Mouse (Mus musculus) ES-CJ7 (cell line): ENCODE data around the gene Brd9.

ENCODE experiments used
- DNase-seq: peaks from one replicate; pipeline ENCODE4 v3.0.0; 2011; ENCODE audit warnings: low read depth, low spot score

Gene Brd9

DNA sequence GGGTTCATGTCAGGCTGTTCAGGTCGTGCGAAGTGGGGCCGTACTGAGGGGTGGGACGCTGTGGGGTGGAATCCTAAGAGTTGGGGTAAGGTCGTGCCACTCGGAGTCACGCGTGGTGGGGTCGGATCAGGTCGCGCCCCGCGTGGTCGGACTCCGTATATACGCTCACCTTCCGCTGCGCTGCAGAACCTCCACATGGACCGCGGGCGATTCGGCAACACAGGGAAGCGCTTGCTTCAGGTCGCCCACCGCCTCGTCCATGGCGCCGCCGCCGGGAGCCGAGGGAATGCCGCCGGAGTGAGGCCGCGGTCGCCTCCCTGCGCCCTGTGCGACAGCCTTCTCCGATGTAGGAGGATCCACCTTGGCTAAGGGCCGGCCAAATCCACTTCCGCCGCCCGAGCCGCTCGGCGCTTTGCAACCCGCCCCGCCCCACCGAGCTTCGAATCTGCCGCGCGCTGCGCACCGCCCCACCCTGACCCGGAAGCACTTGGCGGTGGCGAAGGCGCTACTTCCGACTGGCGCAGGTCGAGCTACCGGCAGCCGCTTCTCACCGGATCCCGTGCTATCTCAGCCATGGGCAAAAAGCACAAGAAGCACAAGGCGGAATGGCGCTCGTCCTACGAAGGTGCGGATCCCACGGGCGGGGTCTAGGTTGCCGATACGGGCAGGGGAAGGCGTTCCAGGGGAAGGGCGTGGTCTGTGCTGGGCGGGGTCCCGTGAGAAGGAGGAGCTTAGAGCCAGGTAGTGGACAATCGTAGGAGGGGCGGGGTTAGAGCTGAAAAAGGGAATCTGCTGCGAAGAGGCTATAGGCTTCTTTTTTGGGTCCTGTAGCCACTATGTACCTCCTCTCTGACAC, at the start of gene Brd9, which contains the start of gene Trip13:
Gene Brd9, plus strand, starts transcription at position 491 of the 856 bp plus-strand sequence.
Gene Trip13, minus strand, starts transcription at position 464 of the 856 bp plus-strand sequence.
- DNase-seq, result peak; percentile 90

DNA sequence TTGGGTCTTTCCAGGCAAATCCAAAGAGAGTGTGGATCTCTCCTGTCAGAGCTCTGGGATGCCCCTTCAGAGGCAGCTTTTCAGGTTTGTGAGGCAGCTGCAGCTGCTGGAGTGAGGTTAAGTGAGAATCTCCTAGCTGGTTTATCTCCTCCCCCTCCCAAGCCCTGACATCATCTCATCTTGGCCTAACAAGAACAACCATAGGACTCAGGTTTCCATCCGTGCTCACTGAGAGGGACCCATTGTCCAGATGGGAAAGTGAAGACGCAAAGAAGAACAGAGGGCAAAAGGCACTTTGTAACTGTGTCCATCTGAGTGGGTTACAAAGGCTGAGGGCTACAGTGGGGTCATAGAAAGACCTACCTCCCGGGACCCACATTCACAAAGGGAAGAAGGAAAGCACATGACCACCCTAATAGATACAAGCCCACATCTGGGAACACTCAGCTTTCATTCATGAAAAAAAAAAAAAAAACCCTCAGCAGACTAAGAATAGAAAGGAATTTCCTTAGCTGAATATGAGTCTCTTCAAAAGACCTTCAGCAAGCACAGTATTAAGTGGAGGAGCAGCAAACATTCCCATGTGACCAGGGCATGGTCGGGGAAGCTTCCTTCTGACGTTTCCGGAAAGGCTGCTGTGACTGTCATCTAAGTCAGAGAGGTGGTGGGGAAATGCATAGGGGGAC, 45.0 kb upstream of the Brd9 start:
- DNase-seq, result no peak

DNA sequence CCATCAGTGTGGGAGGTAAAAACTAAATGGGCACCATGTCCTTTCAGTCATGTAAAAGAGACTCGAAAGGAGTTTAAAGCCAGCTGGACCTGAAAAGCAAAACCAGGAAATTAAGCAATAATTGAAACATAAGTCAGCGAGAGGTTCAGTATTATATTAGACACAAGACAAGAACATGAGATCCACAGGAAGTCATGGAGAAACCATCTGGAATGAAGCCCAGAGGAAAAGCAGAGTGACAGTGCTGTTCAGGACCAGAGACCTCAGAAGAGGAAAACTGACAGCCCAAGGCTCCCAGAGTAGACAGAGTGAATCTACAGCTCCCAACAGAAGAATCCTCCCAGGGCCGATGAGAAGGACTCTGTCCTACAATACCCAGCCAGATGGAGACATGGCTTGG, 40.0 kb upstream of the Brd9 start:
- no peak for DNase-seq

DNA sequence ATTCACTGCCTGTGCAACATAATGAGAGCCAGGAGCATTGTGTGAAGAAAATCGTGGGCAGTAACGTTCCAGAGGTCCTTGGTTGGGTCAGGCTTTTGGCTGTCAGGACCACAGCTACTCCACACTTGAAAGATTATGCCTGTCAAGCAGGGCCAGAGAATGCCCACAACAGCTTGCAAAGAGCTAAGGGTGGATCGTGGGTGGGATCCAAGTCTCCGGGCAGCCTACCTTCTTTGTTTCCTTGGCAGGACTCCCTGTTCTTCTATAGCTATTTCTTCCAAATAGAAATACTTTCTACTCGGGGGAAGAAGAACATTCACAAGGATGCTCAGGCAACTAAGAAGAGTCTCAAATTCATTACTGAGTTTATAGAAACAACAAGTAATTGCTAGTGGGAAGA, 30.5 kb upstream of the Brd9 start:
- no peak for DNase-seq

DNA sequence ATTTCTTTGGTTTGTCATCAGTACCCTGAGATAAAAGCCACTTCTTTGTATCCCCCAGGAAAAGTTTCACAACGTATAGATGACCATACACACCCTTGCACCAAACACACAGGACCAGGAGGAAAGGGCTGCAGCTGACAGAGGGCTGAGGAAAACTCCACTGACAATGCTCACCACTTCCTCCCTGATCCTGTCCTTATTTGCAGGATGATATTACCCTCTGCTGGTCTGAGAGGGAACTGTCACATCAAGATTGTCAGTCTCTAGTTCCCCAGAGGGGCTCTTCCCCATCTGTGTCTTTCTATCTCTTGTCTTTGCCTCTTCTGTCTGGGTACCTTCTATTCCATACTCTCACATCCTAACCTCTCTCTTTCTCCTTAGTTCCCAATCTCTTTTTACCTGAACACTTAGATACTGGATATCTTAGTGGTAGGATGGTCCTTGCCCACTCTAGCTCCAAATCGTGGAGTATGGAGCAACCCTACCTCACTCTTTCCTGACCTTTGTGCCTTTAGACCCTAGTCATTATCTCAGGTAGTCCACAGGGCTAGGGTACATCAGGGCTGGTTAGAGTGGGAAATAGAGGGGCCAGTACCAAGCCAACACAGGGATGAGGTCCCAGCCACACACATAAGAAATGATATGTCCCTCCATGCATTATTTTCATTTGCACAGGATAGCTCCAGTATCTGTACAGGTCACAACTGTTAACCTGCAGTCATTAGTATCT, 29.8 kb upstream of the Brd9 start:
- peak; percentile 47 for DNase-seq

DNA sequence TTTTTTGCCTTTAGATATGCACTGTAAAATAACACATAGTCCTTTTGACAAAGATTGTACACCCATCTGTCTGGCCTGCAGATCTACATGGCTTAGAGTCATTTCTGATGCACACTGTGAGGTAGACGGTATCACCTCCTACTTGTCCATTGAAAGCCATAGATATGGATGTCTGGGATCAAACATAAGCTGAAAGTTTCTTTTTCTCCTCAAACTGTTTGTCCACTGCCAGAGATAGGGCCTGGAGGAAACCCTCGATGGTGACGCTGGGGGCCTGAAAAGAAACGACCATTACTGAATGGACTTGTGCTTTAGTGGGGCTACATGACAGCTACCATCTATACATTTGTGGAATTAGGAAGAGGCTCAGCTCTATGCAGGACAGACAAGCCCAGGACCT, 24.5 kb upstream of the Brd9 start:
- no peak for DNase-seq

DNA sequence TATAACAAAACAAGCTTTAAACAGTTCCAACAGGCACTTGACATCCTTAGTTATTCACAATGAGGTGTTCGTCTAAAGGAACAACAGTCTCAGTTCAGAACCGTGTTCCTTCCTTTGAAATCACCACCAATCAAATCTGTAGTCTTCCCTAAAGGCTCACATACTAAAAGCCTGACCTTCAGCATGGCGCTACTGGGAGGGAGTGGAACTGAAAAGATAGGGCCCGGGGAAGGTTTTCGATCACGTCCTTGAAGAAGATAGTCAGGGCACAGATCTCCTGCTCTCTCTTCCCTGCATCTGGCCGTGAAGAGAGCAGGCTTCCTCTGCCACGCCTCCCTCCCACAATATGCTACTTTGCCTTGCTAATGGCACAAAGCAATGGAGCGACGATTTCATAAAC, 5.4 kb upstream of the Brd9 start:
- DNase-seq, result no peak

DNA sequence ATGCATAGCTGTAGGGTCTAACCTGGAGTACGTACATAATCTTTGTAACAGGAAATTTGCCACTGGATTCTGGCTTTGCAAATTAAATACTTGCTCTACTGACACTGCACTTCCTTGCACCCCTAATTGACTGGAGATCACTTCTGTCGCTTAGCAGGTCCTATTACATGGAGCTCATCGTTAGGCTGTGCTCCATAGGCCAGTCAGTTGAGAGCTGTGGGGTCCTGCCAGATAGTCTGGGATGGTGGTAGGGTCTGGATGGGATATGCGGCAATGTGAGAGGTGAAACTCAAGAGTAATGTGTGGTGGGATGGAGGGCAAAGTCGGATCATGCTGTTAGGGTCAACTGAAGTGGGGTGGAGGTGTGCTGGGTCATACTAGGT, 682 bp upstream of the Brd9 start:
- no peak for DNase-seq

DNA sequence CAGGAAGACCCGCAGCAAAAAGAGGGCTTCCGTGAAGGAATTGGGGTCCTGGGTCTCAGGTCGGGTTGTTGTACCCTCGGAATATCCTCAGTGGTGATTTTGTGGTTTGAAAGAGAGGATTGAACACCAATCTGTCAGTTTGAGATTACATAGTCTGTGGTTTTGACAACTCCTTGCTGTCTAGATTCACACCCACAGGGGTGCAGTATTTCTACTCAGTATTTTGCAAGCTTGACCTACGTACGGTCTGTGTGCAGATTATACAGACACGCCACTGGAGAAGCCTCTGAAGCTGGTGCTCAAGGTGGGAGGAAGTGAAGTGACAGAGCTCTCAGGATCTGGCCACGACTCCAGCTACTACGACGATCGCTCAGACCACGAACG, 558 bp downstream of the Brd9 start:
- DNase-seq, result no peak

DNA sequence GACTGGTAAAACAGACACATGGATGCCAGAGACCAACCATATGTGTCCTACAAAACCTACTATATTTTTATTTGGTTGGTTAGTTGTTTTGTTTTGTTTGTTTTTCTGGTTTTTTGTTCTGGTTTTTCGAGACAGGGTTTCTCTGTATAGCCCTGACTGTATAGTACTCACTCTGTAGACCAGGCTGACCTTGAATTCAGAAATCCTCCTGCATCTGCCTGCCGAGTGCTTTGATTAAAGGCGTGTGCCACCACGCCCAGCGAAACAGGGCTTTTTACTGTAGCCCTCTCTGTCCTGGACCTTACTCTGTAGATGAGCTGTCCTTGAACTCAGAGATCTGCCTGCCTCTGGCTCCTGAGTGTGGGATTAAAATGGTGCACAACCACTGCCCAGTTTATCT, 1.5 kb downstream of the Brd9 start:
- DNase-seq, result no peak

DNA sequence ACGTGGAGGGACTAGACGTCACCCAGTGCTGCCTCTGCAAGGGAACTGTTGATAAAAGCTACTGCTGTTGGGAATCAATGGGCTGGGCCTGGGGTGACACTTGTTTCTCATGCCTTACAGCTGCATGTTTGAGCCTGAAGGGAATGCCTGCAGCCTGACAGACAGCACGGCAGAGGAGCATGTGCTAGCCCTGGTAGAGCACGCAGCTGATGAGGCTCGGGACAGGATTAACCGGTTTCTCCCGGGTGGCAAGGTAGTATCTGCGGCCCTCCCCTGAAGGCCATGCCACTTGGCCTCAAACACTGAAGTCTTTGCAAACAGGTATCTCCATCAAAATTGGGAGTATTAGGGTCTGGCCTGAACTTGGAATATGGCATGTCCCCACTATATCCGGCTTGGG, 7.0 kb downstream of the Brd9 start:
- DNase-seq, result no peak

DNA sequence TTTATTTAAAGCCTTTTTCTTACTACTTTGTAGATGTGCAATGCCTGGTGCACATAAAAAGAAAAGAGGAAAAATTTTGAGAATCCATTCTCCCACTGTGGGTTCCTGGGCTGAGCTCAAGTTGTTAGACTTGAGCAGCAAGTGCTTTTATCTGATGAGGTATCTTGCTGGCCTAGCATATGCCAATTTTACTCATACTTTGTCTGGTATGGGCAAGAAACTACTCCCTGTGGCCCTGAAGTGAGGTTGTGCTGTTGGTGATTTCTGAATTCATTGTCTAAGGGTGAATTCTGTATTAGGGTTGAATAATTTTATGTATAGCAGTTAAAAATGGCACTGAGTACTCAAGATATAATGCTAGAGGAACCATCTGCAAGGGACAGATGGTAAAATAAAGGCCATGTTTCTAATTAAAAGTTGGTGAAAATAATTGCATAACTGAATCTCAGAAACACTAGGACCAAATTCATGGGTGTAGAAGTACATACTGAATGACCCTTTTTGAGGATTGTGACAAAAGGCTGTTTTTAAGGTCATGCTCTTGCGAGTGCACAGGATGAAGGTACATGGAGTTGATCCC, 16.0 kb downstream of the Brd9 start:
- no peak for DNase-seq

DNA sequence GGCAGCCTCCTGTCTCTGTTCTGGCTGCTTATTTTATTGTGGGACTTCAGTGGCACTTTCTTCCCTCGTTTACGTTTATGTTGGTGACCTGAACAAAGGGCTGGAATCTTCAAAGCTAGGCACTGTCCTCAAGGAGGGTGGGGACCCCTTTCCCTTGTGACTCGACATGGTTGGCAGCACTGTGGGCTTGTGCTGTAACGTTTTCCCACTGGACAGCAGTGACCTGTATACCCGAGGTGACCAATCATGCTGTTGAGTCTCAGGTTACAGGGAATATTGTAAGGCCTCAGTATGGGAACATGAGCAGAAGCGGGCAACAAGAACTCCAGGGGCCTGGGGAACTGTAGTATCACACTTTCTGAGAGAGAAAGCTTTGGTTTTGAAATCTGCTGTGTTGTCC, 17.1 kb downstream of the Brd9 start:
- no peak for DNase-seq

DNA sequence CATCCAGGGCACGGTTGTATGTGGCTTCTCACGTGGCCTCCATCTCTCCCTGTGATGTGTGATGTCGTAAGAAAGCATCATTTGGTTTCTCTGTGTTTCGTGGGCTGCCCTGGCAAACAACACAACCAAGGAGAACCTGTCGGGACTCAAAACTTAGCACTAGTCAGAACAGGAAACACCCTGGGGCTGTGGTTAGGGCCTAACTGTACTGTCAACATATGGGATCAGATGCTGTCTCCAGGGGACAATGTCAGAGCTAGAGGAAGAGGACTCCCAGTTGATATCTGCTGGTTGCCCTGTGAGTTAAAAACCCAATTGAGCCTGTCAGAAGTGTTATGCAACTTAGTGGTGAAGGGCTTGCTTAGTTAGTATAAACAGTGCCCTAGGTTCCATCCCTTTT, 17.9 kb downstream of the Brd9 start:
- DNase-seq, result no peak

DNA sequence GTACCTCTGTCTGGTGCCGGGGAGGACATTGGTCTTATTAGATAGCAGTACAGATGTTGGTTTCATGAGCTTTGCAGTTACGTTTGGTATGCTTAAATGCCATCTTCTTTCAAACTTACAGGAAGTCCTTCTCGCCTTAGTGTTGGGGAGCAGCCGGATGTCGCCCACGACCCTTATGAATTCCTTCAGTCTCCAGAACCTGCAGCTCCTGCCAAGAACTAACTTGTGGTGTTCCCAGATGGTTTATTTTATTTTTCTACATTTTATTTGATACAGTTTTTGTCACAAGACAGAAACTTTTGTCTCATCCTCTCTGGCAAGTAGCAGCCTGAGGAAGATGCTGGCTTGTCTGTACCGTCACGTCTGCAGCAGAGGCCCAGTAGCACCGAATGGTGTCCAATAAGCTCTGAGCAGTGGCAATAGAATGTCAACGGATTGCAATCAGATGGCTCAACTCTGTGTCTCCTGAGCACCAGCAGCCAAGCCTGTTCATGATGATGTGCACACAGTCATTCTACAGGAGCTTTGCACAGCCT, 22.6 kb downstream of the Brd9 start:
- no peak for DNase-seq

DNA sequence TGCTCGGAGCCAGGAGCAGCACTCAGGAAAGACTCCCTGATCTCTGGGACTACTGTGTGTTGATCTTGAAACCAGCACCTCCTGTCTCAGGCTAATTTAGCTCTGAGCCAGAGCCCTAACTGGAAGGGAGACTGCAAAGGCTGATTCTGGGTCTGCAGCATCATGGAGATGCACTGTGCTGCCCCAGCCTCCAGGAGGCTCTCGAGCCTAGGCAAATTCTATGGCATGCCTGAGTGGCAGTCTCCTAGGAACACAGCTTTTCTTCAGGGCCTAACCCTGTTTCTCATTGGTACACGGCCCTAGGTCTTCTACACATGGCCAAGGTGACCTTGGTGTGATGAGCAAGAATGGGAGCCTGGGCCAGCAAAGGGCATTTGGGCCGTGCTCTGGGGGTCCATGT, 23.6 kb downstream of the Brd9 start:
- peak; percentile 15 for DNase-seq

DNA sequence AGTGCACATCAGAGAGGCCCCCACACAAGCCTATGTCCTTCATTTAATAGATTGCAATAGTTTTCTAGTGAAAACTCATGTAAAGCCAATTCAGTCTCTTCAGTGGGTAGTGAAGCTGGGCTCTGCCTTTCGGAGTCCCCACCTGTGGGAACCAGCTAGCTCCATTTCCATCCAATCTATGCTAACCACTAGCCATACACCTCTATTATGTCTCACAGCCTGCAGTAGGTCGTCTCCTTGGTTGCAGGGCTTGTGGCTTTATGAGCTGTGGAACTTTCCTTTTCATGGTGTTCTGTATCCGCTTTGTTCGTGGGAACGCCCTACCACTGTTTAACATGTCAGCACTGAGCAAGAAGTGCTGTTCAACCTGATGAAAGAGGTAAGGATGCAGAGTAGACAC, 25.9 kb downstream of the Brd9 start, which contains the start of gene Zdhhc11:
Gene Zdhhc11, plus strand, starts transcription at position 301 of the 400 bp plus-strand sequence.
- DNase-seq, result no peak

DNA sequence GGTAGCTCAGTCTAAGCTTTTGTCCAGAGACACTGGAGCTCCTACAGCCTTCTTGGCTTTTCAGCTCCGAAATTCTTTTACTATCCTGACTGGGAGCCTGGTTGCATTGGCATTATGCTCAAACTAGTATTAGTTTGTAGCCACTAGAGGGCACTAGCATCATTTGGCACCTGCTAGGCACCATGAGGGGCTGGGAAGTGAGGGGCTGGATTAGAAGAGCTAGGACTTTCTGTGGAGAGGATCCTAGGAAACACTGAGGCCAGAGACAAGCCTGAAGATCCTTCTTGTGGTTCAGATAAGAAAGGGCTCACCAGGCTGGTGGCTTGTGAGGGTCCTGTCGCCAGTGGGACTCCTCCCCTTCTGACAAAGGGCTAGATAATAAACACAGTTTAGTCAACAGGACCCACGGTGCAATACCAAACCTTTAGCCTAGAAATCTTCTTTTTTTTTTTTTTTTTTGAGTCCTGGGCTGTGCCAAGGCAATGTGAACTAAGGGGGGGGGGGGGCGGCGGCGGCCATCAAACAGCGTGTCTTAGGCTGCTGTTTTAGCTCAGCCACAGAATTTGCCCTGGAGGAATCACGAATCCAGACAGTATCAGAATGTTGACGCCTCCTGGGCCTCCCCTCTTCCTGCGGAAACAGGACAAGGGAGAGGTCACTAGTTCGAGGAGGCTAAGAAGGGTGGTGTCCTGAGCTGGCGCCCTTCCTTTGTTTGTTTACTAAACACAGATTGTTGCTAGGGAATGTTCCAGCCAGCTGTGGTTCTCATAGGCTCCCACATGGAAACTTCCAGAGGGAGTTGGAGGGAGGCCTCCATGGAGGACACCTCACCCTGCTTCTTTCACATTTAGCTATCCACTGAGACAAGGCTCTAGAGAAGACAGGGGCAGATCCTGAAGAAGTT, 33.2 kb downstream of the Brd9 start:
- peak; percentile 70 for DNase-seq

DNA sequence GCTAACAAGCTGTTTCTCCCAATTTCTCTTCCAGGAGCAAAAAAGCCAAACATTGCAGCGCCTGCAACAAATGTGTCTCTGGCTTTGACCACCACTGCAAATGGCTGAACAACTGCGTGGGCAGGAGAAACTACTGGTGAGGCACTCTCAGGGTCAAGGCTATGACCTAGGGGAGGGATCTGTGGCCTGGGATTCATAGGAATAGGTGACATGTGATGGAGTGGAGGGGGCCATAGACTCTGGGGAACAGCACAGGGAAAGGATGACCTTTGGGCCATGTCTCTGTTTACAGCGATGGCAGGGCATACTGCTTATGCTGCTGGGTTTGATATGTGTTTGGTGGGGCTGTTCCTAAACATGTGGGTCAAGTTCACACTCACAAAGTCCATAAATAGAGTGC, 36.9 kb downstream of the Brd9 start:
- DNase-seq, result no peak

DNA sequence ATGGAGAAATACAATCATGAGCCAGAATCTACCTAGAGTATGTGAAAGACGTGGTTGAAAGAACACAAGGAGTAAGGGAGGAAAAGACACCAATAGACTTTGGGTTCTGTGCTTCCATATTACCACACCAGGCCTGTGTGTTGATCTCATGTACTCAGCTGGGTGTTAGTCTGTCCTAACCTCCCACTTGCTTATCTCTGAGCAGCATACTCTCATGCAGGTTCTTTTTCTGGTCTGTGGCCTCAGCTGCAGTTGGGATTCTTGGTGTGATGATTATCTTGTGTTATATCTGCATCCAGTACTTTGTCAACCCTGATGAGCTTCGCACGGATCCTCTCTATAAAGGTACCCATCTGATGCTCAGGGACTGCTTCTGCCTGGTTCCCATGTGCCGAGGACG, 39.3 kb downstream of the Brd9 start:
- no peak for DNase-seq

DNA sequence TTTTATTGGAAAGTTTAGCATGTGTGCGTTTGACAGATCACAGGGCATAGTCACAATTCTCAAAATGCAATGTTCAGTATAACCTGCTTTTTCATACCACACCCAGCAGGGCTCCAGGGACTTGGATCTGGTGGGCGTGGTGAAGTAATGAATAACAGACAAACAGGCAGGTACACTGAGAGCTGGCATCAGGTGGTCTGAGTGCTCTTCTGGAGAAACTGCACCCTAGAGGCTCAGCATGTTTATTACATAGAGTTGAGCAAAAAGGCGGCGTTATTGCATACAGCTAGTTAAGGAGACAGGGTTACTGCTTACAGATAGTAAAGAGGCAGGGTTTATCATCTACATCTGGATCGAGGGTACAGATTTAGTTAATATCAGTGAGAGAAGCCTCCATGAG, 52.7 kb downstream of the Brd9 start:
- DNase-seq, result no peak
